Mouse (Mus musculus): Measurements from ENCODE around the gene Adgrv1. TPM values are rescaled to one million over a fixed set of nuclear protein-coding genes. Genes with fewer than 3 reads are reported as not detected.

Gene Adgrv1
- total RNA-seq, 2 experiments from 2014 or later, result 0.42 TPM; not detected in 1

DNA sequence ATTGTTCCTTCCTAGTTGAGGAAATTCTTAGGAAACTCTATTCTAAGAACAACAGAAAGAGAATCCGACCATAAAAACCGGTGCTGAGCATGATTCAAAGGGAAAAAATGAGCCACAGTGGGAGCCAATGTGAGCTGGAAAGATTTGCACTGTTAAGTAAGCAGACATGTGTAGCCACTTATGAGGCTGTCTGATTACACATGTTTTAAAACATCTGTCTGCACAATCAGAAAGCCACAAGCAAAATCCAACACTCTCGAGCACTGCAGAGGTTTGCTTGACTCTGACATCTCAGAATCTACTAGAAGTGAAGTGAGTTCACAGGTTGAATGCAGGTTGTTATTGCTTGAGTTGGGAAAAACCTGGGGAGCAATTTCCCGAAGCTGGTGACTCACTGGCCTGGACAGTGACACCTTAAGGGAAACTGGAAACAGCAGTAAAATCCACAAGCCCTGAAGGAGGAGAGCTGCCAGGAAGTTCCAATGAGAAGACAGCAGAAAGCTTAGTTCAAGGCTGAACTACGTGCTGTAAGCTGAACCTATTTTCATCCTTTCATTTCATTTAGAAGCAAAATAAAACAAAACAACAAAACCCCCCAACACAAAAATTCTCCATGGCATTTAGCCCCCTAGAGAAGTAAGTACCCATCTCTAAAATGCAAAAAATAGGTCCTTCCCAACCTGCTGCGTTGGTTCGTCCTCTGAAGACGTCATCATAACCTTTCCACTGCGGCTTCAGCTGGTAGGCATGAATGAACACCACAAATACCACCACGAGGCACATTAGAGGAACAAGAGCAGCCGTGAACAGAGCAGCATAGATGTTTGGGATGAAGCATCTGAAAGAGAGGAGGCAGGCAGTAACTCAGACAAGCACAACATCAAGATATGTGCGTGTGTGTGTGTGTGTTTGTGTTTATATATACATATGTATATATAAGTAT, 450.7 kb downstream of the Adgrv1 start:
- DNase-seq, result peak in 1 of 2 experiments; percentile 21
- intact Hi-C loops (cut with DNase I), result no loop called here

DNA sequence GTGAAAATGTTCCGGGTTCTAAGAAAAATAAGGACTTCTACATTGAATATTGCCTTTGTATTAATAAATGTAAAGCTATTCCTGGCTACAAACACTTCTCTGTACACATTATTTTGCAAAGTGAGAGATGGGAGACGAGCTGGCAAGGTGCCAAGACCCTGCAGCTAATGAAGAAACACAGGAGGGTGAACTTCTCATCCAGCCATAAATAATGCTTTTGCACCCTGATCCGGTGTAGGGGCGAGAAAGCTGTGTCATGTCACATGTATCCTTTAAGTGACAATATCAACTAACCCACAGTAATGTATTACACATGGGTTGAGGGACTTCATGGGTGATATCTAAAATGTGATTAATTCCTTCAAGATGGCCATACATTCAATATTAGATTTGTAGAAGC, 451.5 kb downstream of the Adgrv1 start:
- intact Hi-C loops (cut with DNase I), result no loop called here
- DNase-seq, result no peak

DNA sequence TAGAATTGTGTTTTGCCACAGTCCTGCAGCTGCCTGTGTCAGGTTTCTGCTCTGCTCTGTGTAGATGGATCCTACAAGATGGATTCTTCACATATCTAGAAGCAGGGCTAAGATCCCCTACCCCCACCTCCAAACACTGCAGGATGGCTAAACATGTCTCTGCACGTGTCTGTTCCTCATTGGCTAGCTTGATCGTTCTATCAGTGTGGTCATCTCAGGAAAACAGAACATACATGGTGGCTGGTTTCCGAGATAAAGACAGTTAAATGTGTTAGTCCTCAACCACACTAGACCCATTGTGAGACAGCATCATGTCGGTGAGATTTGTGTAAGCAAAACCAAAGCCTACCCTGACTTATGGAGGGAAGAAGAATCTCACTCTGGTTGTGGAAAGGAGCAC, 456.1 kb downstream of the Adgrv1 start:
- intact Hi-C loops (cut with DNase I), result no loop called here

DNA sequence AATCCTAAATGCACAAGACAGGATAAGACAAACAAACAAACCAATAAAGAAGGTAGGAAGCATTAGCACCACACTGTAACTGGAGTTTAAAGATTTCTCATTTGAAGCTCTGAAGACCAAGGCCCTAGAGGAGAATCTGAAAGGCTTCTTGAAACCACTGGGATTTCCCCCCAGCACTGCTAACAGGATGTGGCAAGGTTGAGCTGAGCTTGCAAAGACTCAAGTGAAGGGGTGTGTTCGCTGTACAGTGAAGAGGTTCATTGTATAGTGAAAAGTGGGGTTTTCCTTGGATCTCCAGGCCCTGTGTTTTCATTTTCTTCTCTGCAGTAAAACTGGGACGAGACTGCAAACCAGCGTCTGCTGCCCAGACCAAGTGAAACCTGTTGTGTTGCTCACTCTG, 456.9 kb downstream of the Adgrv1 start:
- no peak for DNase-seq
- intact Hi-C loops (cut with DNase I), result no loop called here

More for the DNA sequence above, 456.1 kb downstream of the Adgrv1 start:
- no peak for DNase-seq

DNA sequence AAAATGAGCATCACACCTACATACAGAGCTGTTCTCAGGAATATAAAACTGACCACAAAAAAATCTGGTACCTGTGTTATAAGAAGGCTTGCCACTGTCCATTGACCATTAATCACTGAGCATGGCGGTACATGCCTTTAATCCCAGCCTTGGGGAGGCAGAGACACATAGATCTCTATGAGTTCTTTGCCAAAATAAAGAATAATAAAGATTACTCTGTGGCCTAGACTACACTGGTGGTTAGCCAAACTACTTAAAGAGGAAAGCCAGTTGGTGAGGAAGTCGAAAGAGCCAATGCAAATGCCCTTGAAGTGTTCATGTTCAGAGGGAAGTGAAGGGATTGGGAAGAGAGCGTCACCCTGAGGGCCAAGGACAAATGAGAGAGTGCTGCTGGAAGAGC, 461.8 kb downstream of the Adgrv1 start:
- intact Hi-C loops (cut with DNase I), result no loop called here
- DNase-seq, result no peak

DNA sequence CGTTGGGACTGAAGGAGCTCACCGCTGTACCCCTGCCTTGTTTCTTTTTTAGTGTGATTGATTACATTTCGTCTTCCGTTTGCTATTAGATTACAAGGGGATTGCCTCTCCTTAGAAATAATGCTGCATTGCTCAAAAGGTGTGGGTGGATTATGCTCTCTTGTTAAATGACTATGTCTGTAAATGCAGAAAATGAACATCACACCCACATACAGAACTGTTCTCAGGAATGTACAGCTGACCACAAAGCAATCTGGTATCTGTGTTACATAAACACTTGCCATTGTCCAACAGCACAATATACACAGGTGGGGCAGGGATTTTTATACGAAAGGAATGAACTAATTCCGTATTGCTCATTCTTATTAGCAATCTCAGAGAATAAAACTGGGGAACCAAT, 465.5 kb downstream of the Adgrv1 start:
- intact Hi-C loops (cut with DNase I), result no loop called here

DNA sequence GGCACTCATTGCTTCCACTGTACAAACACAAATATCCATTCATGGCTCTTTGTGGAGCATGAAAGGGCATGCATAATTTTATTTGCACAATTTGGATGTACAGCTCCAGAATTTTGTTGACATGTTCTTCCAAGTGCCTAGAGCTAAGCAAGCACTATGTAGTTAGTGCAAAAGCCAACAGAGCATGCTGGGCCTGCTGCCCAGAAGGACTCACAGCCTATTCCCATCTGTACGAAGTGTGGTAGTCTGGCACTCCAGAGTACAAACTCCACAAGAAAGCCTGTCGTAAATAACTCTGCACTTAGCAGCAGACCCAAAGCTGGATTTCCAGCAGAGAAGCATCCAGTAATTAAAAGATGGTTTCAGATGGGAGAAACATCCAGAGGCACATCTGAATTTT, 473.1 kb downstream of the Adgrv1 start:
- no peak for DNase-seq
- intact Hi-C loops (cut with DNase I), result loop anchor here (5.0 kb wide), 3 partner anchors 138 to 298 kb away; no protein-coding TSS in a partner anchor

More for the DNA sequence above, 465.5 kb downstream of the Adgrv1 start:
- no peak for DNase-seq

DNA sequence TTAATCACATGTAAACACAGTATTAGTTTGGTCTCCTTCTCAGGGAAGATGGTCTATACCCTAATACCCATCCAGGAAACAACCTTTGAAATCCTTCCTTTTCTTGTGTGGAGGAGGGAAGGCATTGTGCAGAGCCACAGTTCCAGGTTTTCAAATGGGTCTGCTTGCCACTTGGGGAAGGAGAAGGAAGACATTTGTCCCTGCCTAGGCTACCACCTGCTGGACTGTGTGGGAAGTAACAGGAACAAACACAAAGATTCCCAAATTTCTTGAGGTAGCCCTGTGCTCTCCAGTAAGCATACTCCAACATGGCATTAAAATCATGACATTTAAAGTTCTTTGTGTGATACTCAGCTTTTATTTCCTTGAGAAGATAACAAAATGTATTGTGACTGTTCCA, 477.6 kb downstream of the Adgrv1 start:
- peak in 1 of 2 experiments; percentile 50 for DNase-seq
- intact Hi-C loops (cut with DNase I), result loop anchor here (1.0 to 5.0 kb wide), 5 partner anchors 133 to 293 kb away; no protein-coding TSS in a partner anchor

DNA sequence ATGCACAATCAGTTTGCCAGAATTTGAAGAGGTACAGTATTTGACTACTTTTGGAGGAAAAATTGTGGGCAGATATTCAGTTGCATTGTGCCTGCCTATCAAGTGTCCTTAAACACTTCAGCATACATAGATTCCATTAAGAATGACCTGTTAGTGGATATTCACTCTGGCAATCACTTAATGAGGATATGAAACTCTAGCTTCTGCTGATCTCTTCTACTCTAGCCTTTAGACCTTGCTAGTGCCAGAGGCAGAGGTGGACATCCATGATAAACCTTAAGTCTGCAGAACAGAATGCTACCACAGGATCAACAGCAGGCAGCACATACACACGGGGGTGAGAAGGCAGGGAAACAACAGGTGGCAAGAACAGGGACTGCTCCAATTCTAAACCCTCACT, 488.5 kb downstream of the Adgrv1 start:
- no peak for DNase-seq
- intact Hi-C loops (cut with DNase I), result no loop called here

DNA sequence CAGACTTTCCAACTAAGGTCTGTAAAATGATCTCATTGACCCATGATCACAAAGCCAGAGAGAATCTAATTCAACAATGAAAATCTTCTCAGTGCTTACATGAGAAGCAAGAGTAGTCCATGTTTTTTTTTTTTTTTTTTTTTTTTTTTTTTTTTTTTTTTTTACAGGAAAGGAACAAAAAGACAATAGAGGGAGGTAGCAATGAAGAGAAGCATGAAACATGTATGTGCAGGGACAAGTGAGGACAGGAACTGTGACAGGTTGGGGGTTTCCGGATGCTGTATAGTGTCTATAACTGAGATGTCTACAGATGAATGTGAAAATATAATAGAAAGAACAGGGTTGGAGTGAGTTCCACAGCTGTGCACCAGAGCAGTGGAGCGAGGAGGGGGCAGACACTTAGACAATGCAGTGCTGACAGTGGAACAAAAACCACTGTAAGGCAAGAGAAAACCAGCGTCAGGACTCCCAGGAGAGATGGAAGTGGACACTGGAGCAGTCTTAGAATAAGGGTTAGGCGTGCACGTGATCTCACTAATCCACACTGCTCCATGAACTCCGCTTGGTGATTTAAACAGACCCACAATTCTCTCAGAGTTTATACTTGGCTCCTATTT, 490.6 kb downstream of the Adgrv1 start:
- no peak for DNase-seq
- intact Hi-C loops (cut with DNase I), result no loop called here

DNA sequence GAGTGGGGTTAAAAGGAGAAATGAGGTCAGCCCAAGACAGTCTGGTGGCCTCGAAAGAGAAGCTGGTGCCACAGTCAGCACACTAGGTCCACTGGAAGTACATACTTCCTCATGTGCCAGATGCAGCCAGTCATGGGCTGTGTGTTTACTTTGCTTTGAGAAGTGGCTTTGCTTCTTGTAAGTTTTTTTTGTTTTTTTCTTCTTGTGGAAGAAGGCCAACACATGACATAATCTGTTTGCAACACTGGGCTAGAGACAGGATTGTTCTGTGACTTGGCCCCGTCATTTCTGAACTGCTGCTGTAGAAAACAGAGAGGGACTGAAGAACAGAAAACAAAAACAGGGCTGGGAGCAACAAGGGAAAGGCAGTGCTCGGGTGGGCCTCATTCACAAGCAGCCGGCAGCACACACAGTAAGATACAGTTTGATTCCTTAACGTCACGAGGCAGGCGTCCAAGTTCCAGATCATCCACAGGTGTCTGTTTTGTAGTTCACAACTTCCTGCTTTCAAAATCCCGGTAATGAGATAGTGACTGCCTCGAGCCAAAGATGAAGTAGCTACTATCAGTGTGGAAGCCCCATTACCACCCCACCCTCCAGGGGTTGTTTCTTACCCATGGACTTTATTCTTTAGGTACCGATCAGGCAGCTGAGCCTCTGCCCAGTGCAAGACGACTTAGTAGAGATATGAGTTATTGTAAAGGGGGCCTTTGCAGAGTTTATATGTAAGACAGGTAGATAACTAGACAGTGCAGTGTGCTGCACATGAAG, 496.1 kb downstream of the Adgrv1 start:
- intact Hi-C loops (cut with DNase I), result no loop called here
- peak; percentile 65 to 67 for DNase-seq

DNA sequence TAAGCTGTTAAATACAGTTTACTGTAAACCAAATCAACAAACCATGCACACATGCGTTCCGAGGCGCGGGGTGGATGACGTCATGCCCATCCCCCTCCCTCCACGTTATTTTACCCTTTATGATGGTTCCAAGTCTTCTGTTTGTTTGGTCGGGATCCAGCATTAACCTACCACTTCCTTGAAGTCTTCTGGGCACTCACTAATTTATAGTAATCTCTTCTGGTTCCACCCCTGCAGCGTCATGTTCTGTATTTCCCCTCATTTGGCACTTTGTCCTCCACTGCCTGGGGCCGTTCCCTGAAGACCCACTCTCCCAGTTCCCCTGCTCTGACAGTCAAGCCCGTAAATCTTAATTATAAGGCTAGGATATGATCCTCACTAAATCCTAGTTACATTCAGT, 497.0 kb downstream of the Adgrv1 start:
- DNase-seq, result no peak
- intact Hi-C loops (cut with DNase I), result no loop called here

DNA sequence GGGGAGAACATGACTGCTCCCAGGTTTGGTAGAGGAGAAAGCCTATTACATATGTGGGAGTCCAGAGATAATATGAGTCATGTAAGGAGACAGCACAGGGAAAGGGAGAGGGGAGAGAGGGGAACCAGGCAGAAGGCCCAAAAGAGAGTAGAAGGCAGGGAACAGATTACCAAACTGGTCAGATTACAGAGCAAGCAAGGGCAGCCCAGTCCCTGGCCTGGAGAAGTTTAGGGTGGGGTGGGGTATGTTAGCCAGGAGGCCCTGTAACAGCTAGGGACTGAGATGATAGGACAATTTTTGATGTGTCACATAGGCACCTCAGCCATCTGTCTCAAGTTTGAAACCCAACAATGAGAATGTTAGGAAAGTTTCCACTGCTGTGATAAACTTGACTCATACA, 498.5 kb downstream of the Adgrv1 start:
- intact Hi-C loops (cut with DNase I), result no loop called here
- DNase-seq, result no peak

DNA sequence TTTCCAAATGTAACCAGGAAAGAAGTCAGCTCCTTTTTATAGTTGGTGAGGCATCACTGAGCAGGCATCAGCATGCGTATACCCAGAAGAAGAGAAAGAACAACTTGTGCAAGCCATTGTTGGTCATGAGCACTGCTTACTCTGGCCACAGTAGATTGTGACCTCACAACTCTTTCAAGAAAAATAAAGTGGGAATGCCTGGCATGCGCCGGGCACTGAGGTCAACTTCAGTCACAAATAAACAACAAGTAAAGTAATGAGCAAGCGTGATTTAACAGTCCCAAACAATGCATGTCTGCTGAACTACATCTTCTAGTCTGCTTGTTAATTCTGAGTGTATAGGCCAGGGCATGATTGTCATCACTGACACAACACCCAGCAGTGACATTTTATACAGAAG, 499.6 kb downstream of the Adgrv1 start:
- DNase-seq, result no peak
- intact Hi-C loops (cut with DNase I), result loop anchor here (2.0 kb wide), 1 partner anchor 251 kb away; the partner anchor contains the start of gene Arrdc3

DNA sequence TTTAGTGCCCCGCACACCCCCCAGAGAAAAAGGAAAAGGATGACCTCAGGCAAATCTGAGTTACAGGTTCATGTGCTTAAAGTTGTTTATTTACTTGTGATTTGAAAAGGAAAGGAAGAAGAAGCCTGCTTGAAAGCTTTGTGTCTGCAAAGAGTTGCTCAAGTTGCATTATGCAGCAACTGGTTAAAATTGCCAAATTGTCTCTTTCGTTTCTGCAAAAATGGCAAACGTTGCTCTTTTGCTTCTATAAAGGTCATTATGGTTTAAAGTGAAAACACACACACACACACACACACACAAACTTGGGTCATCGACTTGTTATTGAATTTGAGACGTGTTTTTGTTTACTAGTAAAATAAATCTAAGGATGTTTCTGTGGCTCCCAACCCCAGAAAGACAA, 500.3 kb downstream of the Adgrv1 start:
- intact Hi-C loops (cut with DNase I), result loop anchor here (2.0 kb wide), 1 partner anchor 250 kb away; the partner anchor contains the start of gene Arrdc3
- no peak for DNase-seq

DNA sequence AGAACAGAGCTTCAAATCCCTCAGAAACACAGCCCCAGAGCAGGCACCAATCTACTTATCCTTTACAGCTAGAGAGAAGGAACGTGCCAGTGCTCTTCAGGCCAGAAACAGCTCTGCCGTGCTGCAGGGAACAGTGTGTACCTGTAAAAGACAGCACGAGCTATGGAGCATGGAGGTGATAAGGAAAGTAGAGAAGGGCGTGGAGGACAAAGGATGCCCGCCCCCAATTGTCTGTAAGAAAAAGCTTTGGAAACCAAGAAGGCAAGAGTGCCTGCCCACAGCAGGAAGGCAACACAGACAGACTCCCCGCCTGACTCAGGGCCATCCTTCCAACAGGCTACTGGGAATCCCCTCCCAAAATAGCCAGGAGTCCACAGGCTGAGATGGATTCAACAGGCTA, 501.1 kb downstream of the Adgrv1 start:
- intact Hi-C loops (cut with DNase I), result loop anchor here (2.0 kb wide), 1 partner anchor 249 kb away; the partner anchor contains the start of gene Arrdc3
- DNase-seq, result peak; percentile 44 to 60

DNA sequence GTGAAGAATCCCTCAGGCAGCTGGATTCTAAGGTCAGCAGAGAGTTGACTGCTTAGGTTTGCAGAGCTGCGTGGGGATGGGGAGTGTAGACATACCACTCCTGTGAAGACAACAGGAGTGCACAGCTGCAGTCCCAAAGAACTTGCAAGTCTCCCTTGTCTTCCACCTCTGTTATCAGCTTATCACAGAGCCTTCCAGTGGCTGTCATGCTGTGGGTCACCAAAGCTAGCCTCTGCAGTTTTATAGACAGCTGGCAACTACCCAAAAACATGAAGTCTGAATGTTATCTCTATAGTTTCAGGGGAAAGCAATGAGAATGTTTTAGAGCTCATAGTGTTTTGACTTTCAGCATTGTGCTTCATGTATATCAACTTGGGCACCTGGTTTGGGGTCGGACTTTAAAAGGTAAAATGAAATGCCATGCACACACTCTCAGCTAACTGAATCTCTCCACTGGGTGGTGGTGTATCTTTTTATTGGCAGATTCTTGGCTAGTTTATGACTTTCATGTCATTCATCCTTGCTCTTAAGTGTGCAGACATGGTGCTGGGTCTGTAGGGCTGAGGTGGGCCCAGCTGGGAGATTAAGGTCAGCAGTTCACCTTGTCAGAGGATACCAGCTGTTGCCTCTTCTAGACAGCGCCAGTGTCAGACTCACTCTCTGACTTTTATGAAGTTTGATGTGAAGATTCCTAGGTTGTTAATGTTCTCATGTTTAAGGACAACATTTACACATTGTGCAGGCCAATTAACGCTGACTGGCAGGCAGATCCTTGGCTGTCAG, 502.0 kb downstream of the Adgrv1 start:
- DNase-seq, result no peak
- intact Hi-C loops (cut with DNase I), result no loop called here

DNA sequence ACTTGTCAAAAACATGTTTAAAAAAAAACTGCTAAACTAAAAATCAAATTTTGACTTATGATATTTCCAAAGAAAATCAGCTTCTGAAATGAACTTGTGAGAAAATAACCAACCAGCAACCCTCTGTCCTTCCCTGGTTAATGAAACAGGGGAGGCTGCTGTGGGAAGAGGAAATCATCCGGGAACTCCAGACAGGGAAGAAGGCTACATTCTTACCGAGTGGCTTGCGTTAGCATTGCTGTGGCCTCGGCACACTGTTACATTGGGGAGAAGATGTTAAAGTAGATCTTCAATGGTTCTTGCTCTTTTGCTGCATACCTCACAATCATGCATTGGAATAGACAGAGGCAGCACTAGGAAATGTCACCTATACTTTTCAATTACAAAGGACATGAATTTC, 507.1 kb downstream of the Adgrv1 start:
- intact Hi-C loops (cut with DNase I), result no loop called here
- no peak for DNase-seq

DNA sequence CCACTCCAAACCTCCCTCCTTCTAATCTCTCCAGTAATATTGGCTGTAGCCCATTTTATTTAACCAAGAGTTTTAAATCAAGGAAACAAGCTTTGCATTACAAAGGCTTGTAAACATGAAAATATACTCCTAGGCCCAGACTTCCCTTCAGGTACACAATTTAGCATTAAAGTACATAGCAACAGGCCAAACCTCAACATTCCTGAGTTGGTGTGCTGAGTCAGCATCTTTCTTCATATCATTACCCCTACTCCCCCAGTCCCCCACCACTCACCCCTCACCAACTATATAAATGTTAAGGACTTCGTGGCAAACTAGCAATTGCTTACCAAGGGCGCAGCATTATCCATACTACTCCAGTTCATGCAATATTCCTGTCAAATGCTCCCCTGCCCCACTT, 510.7 kb downstream of the Adgrv1 start:
- no peak for DNase-seq
- intact Hi-C loops (cut with DNase I), result no loop called here

DNA sequence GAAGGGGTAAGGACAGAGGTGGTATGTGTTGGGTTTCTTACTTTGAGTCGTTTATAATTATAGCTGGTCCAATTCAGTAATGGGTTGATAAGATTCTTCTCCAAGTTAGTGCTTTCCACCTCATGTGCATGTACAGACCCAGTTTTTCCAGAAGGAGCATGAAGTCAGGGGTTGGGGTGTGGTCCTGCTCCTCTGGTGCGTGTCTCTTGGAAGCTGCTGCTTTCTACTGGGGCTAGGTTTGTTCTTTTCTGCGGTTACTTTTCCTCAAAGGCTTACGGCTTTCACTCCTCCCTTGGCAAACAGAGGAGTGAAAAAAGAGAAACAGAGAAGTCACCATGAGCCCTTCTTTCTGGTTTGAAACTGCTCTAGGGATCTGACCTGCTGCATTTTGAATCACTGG, 522.5 kb downstream of the Adgrv1 start:
- no peak for DNase-seq
- intact Hi-C loops (cut with DNase I), result no loop called here
